Mouse (Mus musculus): ENCODE data around the gene Ntrk3. TPM values are rescaled to one million over a fixed set of nuclear protein-coding genes. Genes with fewer than 3 reads are reported as not detected.

The Ntrk3 gene
- polyA plus RNA-seq, 1 experiment from 2014 or later: 23.6 TPM

DNA sequence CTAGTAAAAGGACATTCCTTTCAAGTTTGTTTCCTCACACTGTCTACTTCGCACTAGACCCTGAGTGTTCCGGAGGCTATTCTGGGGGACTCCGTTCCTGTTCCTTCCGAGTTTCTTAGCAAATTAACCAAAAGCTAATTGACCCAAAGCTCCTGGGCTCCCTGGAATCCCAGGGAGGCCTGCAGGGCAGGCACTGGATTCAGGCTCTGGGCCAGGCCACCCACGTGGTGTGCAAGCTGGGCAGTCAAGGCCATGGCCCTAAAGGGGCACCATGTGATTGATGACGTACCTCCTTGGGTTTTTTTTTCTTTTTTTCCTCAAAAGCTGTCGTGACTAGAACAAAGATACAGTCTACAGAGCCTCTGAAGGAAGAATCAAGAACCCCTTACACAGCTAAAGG lies 246.6 kb downstream of the Ntrk3 start:
- WGBS: 49% methylated on average over 7 of the region's 7 CpGs
- no peak; the same call in 1 of the 2 replicates for ATAC-seq (ENCODE audit: low read depth)
- no peak overlapping the region for H3K27ac ChIP-seq (replicated peaks)
- no peaks in the 10 kb centered on the region for H3K27me3 ChIP-seq
- peaks cover 15% of the 10 kb centered on the region for H3K36me3 ChIP-seq
- H3K9ac ChIP-seq: no peak overlapping the region
- H3K4me2 ChIP-seq: no peak overlapping the region
- H3K4me1 ChIP-seq (replicated peaks): no peaks in the 10 kb centered on the region
- no peaks in the 10 kb centered on the region for H3K9me3 ChIP-seq
- H3K4me3 ChIP-seq: no peak overlapping the region

GRCm38 (mm10) chr7:78484290-78484689 lies 253.5 kb downstream of the Ntrk3 start:
- Histone ChIP-seq H3K27ac (replicated peaks) (peak overlapping the region; percentile 28; the same call in 1 of the 2 replicates), H3K9ac (no peak overlapping the region), H3K4me1 (replicated peaks) (peaks cover 18% of the 10 kb centered on the region), H3K27me3 (no peaks in the 10 kb centered on the region), H3K9me3 (no peaks in the 10 kb centered on the region), H3K36me3 (no peaks in the 10 kb centered on the region), H3K4me2 (no peak overlapping the region), H3K4me3 (no peak overlapping the region)
- 81% methylated on average over 2 of the region's 2 CpGs for WGBS
- ATAC-seq (ENCODE audit: low read depth): no peak

DNA sequence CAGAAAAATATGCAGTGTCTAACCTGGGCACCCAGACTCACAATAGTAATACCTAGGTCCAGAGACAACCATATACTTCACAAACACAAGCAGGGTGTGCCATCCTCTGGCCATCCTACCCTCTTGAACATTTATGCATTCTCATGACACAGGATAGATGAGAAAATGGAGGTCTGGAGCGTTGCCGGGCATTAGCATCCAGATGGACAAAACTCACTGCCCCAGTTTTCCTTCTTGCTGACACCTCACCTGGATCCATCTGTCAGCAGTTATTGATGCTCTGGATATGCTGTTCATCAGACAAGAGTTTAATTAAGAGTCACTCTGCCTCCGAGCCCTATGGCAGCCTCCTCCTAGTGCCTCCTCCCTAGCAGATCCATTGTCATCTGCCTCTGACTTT lies 254.1 kb downstream of the Ntrk3 start:
- H3K36me3 ChIP-seq: no peaks in the 10 kb centered on the region
- 85% methylated on average over 3 of the region's 3 CpGs for WGBS
- peak overlapping the region; percentile 52; the same call in 1 of the 2 replicates for H3K27ac ChIP-seq (replicated peaks)
- H3K27me3 ChIP-seq: no peaks in the 10 kb centered on the region
- ATAC-seq (ENCODE audit: low read depth): peak; percentile 40; the same call in 1 of the 2 replicates
- no peaks in the 10 kb centered on the region for H3K9me3 ChIP-seq
- no peak overlapping the region for H3K9ac ChIP-seq
- H3K4me2 ChIP-seq: no peak overlapping the region
- no peak overlapping the region for H3K4me3 ChIP-seq
- peaks cover 18% of the 10 kb centered on the region for H3K4me1 ChIP-seq (replicated peaks)

DNA sequence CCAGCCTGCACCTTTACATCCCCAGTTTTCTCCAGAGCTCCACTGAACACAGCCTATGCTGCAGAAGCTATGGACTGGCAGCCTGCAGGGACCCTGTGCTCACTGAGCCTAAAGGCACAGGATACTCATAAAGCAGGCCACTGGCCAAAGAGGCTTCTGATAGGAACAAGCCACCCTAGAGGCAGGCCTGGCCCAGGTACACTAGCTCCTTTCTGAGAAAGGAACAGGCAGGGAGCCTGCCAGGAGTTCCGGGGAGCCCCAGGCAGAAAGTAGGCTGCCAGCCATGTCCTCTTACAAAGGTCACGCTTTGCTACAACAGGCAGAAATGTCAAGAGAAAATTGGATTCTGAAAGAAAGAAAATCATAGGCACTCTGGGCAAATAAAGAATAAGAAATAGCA lies 254.8 kb downstream of the Ntrk3 start:
- 74% methylated on average over 2 of the region's 2 CpGs for WGBS
- H3K27ac ChIP-seq (replicated peaks): peak overlapping the region; percentile 52
- H3K4me2 ChIP-seq: no peak overlapping the region

GRCm38 (mm10) chr7:78478881-78479280 lies 258.9 kb downstream of the Ntrk3 start:
- Histone ChIP-seq H3K36me3 (peaks cover 17% of the 10 kb centered on the region), H3K27me3 (no peaks in the 10 kb centered on the region), H3K27ac (replicated peaks) (no peak overlapping the region), H3K9ac (no peak overlapping the region), H3K4me3 (no peak overlapping the region), H3K4me1 (replicated peaks) (peaks cover 10% of the 10 kb centered on the region), H3K4me2 (no peak overlapping the region), H3K9me3 (no peaks in the 10 kb centered on the region)
- WGBS: 83% methylated on average over 2 of the region's 2 CpGs
- no peak for ATAC-seq (ENCODE audit: low read depth)

More for the DNA sequence above, 254.8 kb downstream of the Ntrk3 start:
- ATAC-seq (ENCODE audit: low read depth): no peak
- Histone ChIP-seq H3K27me3 (no peaks in the 10 kb centered on the region), H3K4me1 (replicated peaks) (peaks cover 18% of the 10 kb centered on the region), H3K36me3 (no peaks in the 10 kb centered on the region), H3K4me3 (no peak overlapping the region), H3K9ac (no peak overlapping the region), H3K9me3 (no peaks in the 10 kb centered on the region)

DNA sequence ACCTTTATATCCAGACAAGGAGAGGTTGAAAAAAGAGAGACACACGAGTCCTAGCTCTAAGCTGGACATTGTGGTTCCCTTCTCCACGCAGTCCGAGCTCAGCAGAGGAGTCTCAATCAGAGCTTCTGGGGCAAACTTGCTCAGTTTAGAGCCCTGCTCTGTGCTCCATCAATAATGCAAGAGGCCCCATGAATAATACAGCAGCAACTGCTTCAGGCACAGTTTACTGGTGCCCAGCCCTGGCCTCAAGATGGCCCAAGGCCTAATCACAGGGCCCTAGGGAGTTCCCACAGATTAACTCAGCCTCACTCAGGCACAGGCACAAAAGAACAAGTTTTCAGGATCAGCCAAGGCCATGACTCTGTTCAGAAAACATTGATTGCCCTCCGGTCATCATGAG lies 266.1 kb downstream of the Ntrk3 start:
- WGBS: 61% methylated on average over 4 of the region's 4 CpGs

DNA sequence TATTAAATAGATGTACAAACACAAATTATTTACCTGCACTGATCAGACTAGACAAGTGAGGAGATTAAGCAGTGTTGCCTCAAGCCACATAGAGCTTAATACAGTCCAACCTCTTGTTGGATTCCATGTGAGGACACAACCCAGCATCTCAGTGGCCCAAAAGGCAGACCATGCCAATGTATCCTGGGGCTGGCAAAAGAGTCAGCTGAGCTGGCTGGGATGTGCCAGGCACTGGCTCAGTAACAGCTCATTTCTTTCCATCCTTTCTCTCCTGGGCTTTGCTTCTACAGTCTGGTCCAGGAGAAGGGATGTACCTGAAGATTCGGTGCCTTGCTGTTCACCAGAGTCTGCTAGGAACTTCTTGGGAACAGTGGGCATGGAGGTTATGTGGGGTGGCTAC lies 266.5 kb downstream of the Ntrk3 start:
- WGBS: 87% methylated on average over 1 of the region's 1 CpGs
- H3K27me3 ChIP-seq: no peaks in the 10 kb centered on the region
- no peak overlapping the region for H3K27ac ChIP-seq (replicated peaks)
- no peaks in the 10 kb centered on the region for H3K9me3 ChIP-seq
- H3K36me3 ChIP-seq: peaks cover 15% of the 10 kb centered on the region
- H3K4me2 ChIP-seq: no peak overlapping the region
- peaks cover 11% of the 10 kb centered on the region; the same call in 1 of the 2 replicates for H3K4me1 ChIP-seq (replicated peaks)
- no peak overlapping the region for H3K4me3 ChIP-seq
- no peak overlapping the region for H3K9ac ChIP-seq
- no peak for ATAC-seq (ENCODE audit: low read depth)

More for the DNA sequence above, 266.1 kb downstream of the Ntrk3 start:
- ATAC-seq (ENCODE audit: low read depth): peak; percentile 59; the same call in 1 of the 2 replicates
- H3K4me1 ChIP-seq (replicated peaks): peaks cover 11% of the 10 kb centered on the region; the same call in 1 of the 2 replicates
- no peak overlapping the region for H3K4me3 ChIP-seq
- H3K9me3 ChIP-seq: no peaks in the 10 kb centered on the region
- H3K36me3 ChIP-seq: peaks cover 20% of the 10 kb centered on the region
- no peaks in the 10 kb centered on the region for H3K27me3 ChIP-seq
- no peak overlapping the region for H3K4me2 ChIP-seq
- no peak overlapping the region for H3K9ac ChIP-seq
- H3K27ac ChIP-seq (replicated peaks): no peak overlapping the region

DNA sequence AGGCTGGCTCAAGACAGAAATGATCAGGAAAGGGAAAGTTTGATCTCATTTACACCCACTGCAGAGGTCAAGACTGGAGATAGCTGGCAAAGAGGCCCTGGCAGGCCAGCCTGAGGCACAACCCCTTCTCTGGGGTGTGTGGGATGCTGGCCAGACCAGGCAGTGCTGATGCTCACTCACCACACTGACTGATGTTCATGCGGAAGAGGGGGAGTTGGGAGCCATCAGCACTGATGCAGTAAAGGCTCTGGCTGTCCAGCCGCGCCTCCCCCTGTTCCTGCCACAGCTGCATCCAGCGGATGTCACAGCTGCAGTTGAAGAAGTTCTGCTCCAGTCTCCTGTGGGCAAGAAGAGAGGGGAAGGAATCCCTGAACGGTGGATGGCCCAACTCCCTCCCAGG lies 275.2 kb downstream of the Ntrk3 start:
- H3K27me3 ChIP-seq: no peaks in the 10 kb centered on the region
- no peak overlapping the region for H3K4me2 ChIP-seq
- H3K4me1 ChIP-seq (replicated peaks): no peaks in the 10 kb centered on the region
- no peak overlapping the region for H3K4me3 ChIP-seq
- no peak overlapping the region for H3K9ac ChIP-seq
- H3K9me3 ChIP-seq: no peaks in the 10 kb centered on the region
- peaks cover 45% of the 10 kb centered on the region for H3K36me3 ChIP-seq
- WGBS: 89% methylated on average over 5 of the region's 5 CpGs
- H3K27ac ChIP-seq (replicated peaks): no peak overlapping the region
- ATAC-seq (ENCODE audit: low read depth): no peak

DNA sequence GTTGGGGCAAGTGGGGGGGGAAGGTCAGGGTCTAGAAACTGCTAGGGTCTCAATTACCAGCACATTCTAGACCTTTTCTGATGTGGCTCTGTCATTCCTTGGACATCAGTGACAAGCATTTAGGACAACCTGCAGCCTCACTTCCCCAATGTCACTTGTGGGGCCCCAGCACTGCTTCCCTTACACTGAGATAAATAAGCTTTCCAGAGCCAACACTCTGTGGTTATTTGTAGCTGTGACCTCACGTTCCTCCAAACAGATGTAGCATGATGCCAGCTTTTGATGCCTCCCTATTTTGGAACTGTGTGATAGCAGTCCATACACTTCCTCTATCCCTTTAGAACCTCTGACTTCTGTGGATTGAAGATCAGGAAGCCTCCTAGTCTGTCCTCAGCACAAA lies 278.8 kb downstream of the Ntrk3 start:
- Histone ChIP-seq H3K4me1 (replicated peaks) (no peaks in the 10 kb centered on the region), H3K4me3 (no peak overlapping the region), H3K9ac (no peak overlapping the region), H3K4me2 (no peak overlapping the region), H3K9me3 (no peaks in the 10 kb centered on the region), H3K27me3 (no peaks in the 10 kb centered on the region), H3K36me3 (peaks cover 39% of the 10 kb centered on the region), H3K27ac (replicated peaks) (no peak overlapping the region)
- ATAC-seq (ENCODE audit: low read depth): no peak
- 85% methylated on average over 1 of the region's 1 CpGs for WGBS

- Histone ChIP-seq H3K4me3 (no peak overlapping the region), H3K4me2 (no peak overlapping the region), H3K27me3 (no peaks in the 10 kb centered on the region), H3K27ac (replicated peaks) (no peak overlapping the region), H3K36me3 (peaks cover 39% of the 10 kb centered on the region), H3K4me1 (replicated peaks) (no peaks in the 10 kb centered on the region), H3K9ac (no peak overlapping the region), H3K9me3 (no peaks in the 10 kb centered on the region)
- ATAC-seq (ENCODE audit: low read depth): no peak
- WGBS: 85% methylated on average over 2 of the region's 2 CpGs
Measured at GRCm38 (mm10) chr7:78451666-78452065, 286.1 kb downstream of the Ntrk3 start.

GRCm38 (mm10) chr7:78449909-78450592 lies 287.8 kb downstream of the Ntrk3 start:
- Histone ChIP-seq H3K4me3 (no peak overlapping the region), H3K27me3 (no peaks in the 10 kb centered on the region), H3K27ac (replicated peaks) (no peak overlapping the region), H3K4me1 (replicated peaks) (no peaks in the 10 kb centered on the region), H3K4me2 (no peak overlapping the region), H3K9ac (no peak overlapping the region), H3K36me3 (peaks cover 44% of the 10 kb centered on the region), H3K9me3 (no peaks in the 10 kb centered on the region)
- 86% methylated on average over 6 of the region's 6 CpGs for WGBS
- ATAC-seq (ENCODE audit: low read depth): no peak

DNA sequence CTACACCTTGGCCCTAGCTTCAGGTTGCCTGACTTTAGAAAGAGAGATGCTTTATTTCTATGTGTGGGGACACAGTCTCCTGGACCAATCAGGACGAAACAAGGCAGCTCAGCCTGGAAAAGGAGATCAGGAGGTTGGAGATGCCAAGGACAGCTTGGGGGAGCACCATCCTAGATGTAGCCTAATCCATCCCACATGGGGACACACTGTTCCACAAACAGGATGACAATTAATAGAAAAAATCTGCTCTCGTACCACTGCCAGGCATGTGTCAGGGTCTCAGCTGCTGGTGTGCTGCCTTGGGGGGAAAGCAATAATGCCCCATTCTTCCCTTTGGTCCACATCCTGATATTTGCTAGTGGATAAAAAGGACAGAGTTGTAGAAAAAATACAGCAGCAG lies 289.0 kb downstream of the Ntrk3 start:
- 80% methylated on average over 2 of the region's 2 CpGs for WGBS
- Histone ChIP-seq H3K4me2 (no peak overlapping the region), H3K27ac (replicated peaks) (no peak overlapping the region), H3K4me1 (replicated peaks) (no peaks in the 10 kb centered on the region), H3K36me3 (peaks cover 51% of the 10 kb centered on the region), H3K9ac (no peak overlapping the region), H3K4me3 (no peak overlapping the region), H3K9me3 (no peaks in the 10 kb centered on the region), H3K27me3 (no peaks in the 10 kb centered on the region)
- ATAC-seq (ENCODE audit: low read depth): no peak
